Mouse (Mus musculus): ENCODE measurements around the gene 1700013F07Rik. TPM values are rescaled to one million over a fixed set of nuclear protein-coding genes. Genes with fewer than 3 reads are reported as not detected.

1700013F07Rik gene
- polyA plus RNA-seq, 1 experiment from 2014 or later, result not detected

DNA sequence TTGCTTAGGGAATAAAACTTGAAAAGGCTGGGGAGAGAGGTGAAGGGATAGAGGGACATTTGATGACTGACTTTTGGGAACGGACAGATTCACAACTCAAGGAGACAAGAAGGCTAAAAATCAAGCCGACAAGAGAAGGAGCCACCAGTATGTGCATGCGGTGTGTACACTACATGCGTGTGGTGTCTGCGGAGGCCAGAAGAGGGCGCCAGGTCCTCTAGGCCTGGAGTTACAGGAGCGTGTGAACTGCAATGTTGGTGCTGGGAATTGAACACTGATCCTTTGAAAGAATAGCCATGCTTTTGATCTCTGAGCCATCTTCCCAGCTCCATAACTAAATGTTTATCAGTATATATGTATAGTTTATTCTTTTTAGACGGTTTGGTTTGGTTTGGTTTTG is 5.5 kb upstream of the 1700013F07Rik start:
- Histone ChIP-seq H3K9ac (ENCODE audit: low read length) (no peak overlapping the region), H3K27ac (replicated peaks in 1 of 2; ENCODE audit: control insufficient read depth in 1 of 2, insufficient read depth in 1 of 2, low read depth in 2 of 2, low read length in 2 of 2) (no peak overlapping the region), H3K4me1 (ENCODE audit: control insufficient read depth in 2 of 2, insufficient read depth in 2 of 2, low read length in 2 of 2) (peaks cover 3 to 4% of the 10 kb centered on the region in 2 experiments; a peak in 2 of 4 replicates), H3K4me2 (ENCODE audit: low read length) (no peak overlapping the region), H3K9me3 (ENCODE audit: control insufficient read depth, low read length) (no peaks in the 10 kb centered on the region; the same call in 1 of the 2 replicates), H3K4me3 (ENCODE audit: control insufficient read depth in 1 of 2, insufficient read depth in 1 of 2, low read depth in 1 of 2, low read length in 2 of 2) (no peak overlapping the region), H3K27me3 (ENCODE audit: control insufficient read depth, insufficient read depth, low read length) (no peaks in the 10 kb centered on the region), H3K36me3 (ENCODE audit: control insufficient read depth, insufficient read depth, low read length) (no peaks in the 10 kb centered on the region)
- WGBS, result 87% methylated on average over 8 of the region's 8 CpGs
- no peak for ATAC-seq (ENCODE audit: insufficient number of reproducible peaks, insufficient read depth, low FRiP score, low read depth)

DNA sequence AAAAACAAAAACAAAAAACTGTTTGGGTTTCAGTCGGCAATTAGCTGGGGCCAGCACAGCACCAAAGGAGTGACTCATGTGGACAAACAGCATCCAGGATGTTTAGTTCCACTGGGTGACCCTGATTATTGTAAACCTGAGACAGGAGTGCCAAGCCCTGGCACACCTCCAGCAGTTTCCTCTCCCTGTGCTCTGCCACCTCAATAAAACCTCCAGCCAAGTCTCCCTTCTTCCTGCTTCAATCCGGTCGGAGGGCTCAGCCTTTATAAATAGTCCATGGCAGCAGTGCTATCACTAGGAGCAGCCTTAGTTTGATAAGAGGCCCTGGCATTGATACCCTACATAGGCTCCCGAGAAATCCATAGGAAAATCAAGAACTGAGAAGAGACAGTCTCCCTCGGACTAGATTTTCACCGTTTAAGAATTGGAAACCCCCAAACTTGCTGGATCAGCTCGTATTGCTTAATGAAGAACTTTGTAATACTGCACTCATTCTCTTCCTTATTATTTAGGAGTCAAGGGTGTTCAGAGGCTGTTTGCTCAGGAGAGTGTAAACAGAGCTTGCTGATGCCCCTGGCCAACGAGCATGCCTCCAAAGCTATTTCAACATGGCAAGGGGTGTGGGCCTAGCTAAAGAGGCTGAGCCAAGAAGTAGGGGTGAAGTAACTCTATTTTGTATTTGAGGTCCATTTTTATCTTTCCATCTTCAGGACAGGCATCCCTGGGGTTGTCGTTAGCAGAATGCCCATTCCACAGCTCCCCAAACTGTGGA is 650 bp upstream of the 1700013F07Rik start:
- no peaks in the 10 kb centered on the region for H3K36me3 ChIP-seq (ENCODE audit: control insufficient read depth, insufficient read depth, low read length)
- H3K4me2 ChIP-seq (ENCODE audit: low read length), result no peak overlapping the region
- H3K27me3 ChIP-seq (ENCODE audit: control insufficient read depth, insufficient read depth, low read length), result peaks cover 14% of the 10 kb centered on the region; the same call in 1 of the 2 replicates
- H3K27ac ChIP-seq (replicated peaks in 1 of 2; ENCODE audit: control insufficient read depth in 1 of 2, insufficient read depth in 1 of 2, low read depth in 2 of 2, low read length in 2 of 2), result no peak overlapping the region
- H3K4me3 ChIP-seq (ENCODE audit: control insufficient read depth in 1 of 2, insufficient read depth in 1 of 2, low read depth in 1 of 2, low read length in 2 of 2), result no peak overlapping the region
- H3K9ac ChIP-seq (ENCODE audit: low read length), result no peak overlapping the region
- no peak for ATAC-seq (ENCODE audit: insufficient number of reproducible peaks, insufficient read depth, low FRiP score, low read depth)
- H3K9me3 ChIP-seq (ENCODE audit: control insufficient read depth, low read length), result no peaks in the 10 kb centered on the region; the same call in 1 of the 2 replicates
- 42% methylated on average over 9 of the region's 9 CpGs for WGBS
- H3K4me1 ChIP-seq (ENCODE audit: control insufficient read depth in 2 of 2, insufficient read depth in 2 of 2, low read length in 2 of 2), result peaks cover 6 to 11% of the 10 kb centered on the region in 2 experiments; a peak in 3 of 4 replicates

GRCm38 (mm10) chr3:108535896-108536516 is 2.1 kb downstream of the 1700013F07Rik start:
- Histone ChIP-seq H3K27me3 (ENCODE audit: control insufficient read depth, insufficient read depth, low read length) (peaks cover 16% of the 10 kb centered on the region; the same call in 1 of the 2 replicates), H3K4me3 (ENCODE audit: control insufficient read depth in 1 of 2, insufficient read depth in 1 of 2, low read depth in 1 of 2, low read length in 2 of 2) (peak overlapping the region; percentile 32 to 42), H3K9ac (ENCODE audit: low read length) (peak overlapping the region; percentile 16; the same call in 1 of the 2 replicates), H3K36me3 (ENCODE audit: control insufficient read depth, insufficient read depth, low read length) (no peaks in the 10 kb centered on the region), H3K27ac (replicated peaks in 1 of 2; ENCODE audit: control insufficient read depth in 1 of 2, insufficient read depth in 1 of 2, low read depth in 2 of 2, low read length in 2 of 2) (no peak overlapping the region), H3K4me2 (ENCODE audit: low read length) (peak overlapping the region; percentile 59), H3K9me3 (ENCODE audit: control insufficient read depth, low read length) (no peaks in the 10 kb centered on the region), H3K4me1 (ENCODE audit: control insufficient read depth in 2 of 2, insufficient read depth in 2 of 2, low read length in 2 of 2) (peaks cover 6 to 11% of the 10 kb centered on the region in 2 experiments; a peak in 3 of 4 replicates)
- ATAC-seq (ENCODE audit: insufficient number of reproducible peaks, insufficient read depth, low FRiP score, low read depth), result no peak
- WGBS, result 4% methylated on average over 15 of the region's 15 CpGs

- H3K27me3 ChIP-seq (ENCODE audit: control insufficient read depth, insufficient read depth, low read length), result peaks cover 16% of the 10 kb centered on the region; the same call in 1 of the 2 replicates
- no peaks in the 10 kb centered on the region for H3K36me3 ChIP-seq (ENCODE audit: control insufficient read depth, insufficient read depth, low read length)
- WGBS, result 3% methylated on average over 34 of the region's 35 CpGs
- no peaks in the 10 kb centered on the region for H3K9me3 ChIP-seq (ENCODE audit: control insufficient read depth, low read length)
- ATAC-seq (ENCODE audit: insufficient number of reproducible peaks, insufficient read depth, low FRiP score, low read depth), result no peak
- H3K4me2 ChIP-seq (ENCODE audit: low read length), result peak within 1 kb of the TSS; percentile 59
- peak within 1 kb of the TSS; percentile 32 to 42 for H3K4me3 ChIP-seq (ENCODE audit: control insufficient read depth in 1 of 2, insufficient read depth in 1 of 2, low read depth in 1 of 2, low read length in 2 of 2)
- peak within 1 kb of the TSS; percentile 16; the same call in 1 of the 2 replicates for H3K9ac ChIP-seq (ENCODE audit: low read length)
- no peak within 1 kb of the TSS for H3K27ac ChIP-seq (replicated peaks in 1 of 2; ENCODE audit: control insufficient read depth in 1 of 2, insufficient read depth in 1 of 2, low read depth in 2 of 2, low read length in 2 of 2)
- peaks cover 6 to 11% of the 10 kb centered on the region in 2 experiments; a peak in 3 of 4 replicates for H3K4me1 ChIP-seq (ENCODE audit: control insufficient read depth in 2 of 2, insufficient read depth in 2 of 2, low read length in 2 of 2)
Measured at GRCm38 (mm10) chr3:108536517-108537260, 2.7 kb downstream of the 1700013F07Rik start, which contains the start of gene 5330417C22Rik. Gene 5330417C22Rik, minus strand, starts transcription at chr3:108536536.

DNA sequence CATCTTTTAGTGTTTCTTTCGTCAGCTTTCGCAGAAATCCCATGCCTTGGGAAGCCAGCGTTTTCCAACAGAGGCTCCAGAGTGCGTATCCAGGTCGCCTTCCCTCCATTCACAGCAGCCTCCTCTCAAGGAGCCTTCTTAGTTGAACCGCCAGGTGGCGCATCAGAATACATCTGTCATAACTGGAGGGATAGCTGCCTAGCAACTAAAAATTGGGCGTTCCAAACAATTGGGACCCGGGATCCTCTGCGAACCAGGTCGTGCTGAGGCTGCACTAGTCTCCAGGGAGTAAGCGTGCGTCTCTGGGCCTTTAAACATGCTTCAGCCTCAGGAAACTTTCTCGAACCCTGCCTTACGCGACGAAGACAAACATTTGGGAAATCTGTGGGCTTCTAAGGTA is 3.4 kb downstream of the 1700013F07Rik start:
- 4% methylated on average over 17 of the region's 17 CpGs for WGBS
- Histone ChIP-seq H3K4me2 (ENCODE audit: low read length) (peak overlapping the region; percentile 40), H3K9ac (ENCODE audit: low read length) (no peak overlapping the region), H3K27me3 (ENCODE audit: control insufficient read depth, insufficient read depth, low read length) (peaks cover 16% of the 10 kb centered on the region; the same call in 1 of the 2 replicates), H3K4me1 (ENCODE audit: control insufficient read depth in 2 of 2, insufficient read depth in 2 of 2, low read length in 2 of 2) (peaks cover 6 to 11% of the 10 kb centered on the region in 2 experiments; a peak in 3 of 4 replicates), H3K27ac (replicated peaks in 1 of 2; ENCODE audit: control insufficient read depth in 1 of 2, insufficient read depth in 1 of 2, low read depth in 2 of 2, low read length in 2 of 2) (no peak overlapping the region), H3K9me3 (ENCODE audit: control insufficient read depth, low read length) (no peaks in the 10 kb centered on the region), H3K4me3 (ENCODE audit: control insufficient read depth in 1 of 2, insufficient read depth in 1 of 2, low read depth in 1 of 2, low read length in 2 of 2) (peak overlapping the region in 1 of 2 experiments; percentile 2; a peak in 1 of 4 replicates), H3K36me3 (ENCODE audit: control insufficient read depth, insufficient read depth, low read length) (no peaks in the 10 kb centered on the region)
- peak; percentile 64; the same call in 1 of the 2 replicates for ATAC-seq (ENCODE audit: insufficient number of reproducible peaks, insufficient read depth, low FRiP score, low read depth)

- 0 out of 2 replicates have a peak, but pooled peaks cover 2% of the 10 kb centered on the region for H3K27me3 ChIP-seq (ENCODE audit: control insufficient read depth, insufficient read depth, low read length)
- no peak overlapping the region for H3K9ac ChIP-seq (ENCODE audit: low read length)
- no peak overlapping the region for H3K4me3 ChIP-seq (ENCODE audit: control insufficient read depth in 1 of 2, insufficient read depth in 1 of 2, low read depth in 1 of 2, low read length in 2 of 2)
- no peaks in the 10 kb centered on the region; a peak in 1 of 4 replicates for H3K4me1 ChIP-seq (ENCODE audit: control insufficient read depth in 2 of 2, insufficient read depth in 2 of 2, low read length in 2 of 2)
- no peak overlapping the region for H3K4me2 ChIP-seq (ENCODE audit: low read length)
- no peak for ATAC-seq (ENCODE audit: insufficient number of reproducible peaks, insufficient read depth, low FRiP score, low read depth)
- H3K27ac ChIP-seq (replicated peaks in 1 of 2; ENCODE audit: control insufficient read depth in 1 of 2, insufficient read depth in 1 of 2, low read depth in 2 of 2, low read length in 2 of 2), result no peak overlapping the region
- no peaks in the 10 kb centered on the region for H3K9me3 ChIP-seq (ENCODE audit: control insufficient read depth, low read length)
- WGBS, result 75% methylated on average over 11 of the region's 11 CpGs
- no peaks in the 10 kb centered on the region for H3K36me3 ChIP-seq (ENCODE audit: control insufficient read depth, insufficient read depth, low read length)
Measured at GRCm38 (mm10) chr3:108542299-108542698, 8.3 kb downstream of the 1700013F07Rik start.

- peaks cover 25% of the 10 kb centered on the region for H3K36me3 ChIP-seq (ENCODE audit: control insufficient read depth, insufficient read depth, low read length)
- H3K27me3 ChIP-seq (ENCODE audit: control insufficient read depth, insufficient read depth, low read length), result no peaks in the 10 kb centered on the region
- WGBS, result under 1% methylated on average over 36 of the region's 42 CpGs
- peak overlapping the region; percentile 92 for H3K4me2 ChIP-seq (ENCODE audit: low read length)
- H3K9ac ChIP-seq (ENCODE audit: low read length), result peak overlapping the region; percentile 99
- H3K4me3 ChIP-seq (ENCODE audit: control insufficient read depth in 1 of 2, insufficient read depth in 1 of 2, low read depth in 1 of 2, low read length in 2 of 2), result peak overlapping the region; percentile 60 to 93
- no peaks in the 10 kb centered on the region for H3K9me3 ChIP-seq (ENCODE audit: control insufficient read depth, low read length)
- H3K27ac ChIP-seq (replicated peaks in 1 of 2; ENCODE audit: control insufficient read depth in 1 of 2, insufficient read depth in 1 of 2, low read depth in 2 of 2, low read length in 2 of 2), result peak overlapping the region; percentile 23 to 86
- H3K4me1 ChIP-seq (ENCODE audit: control insufficient read depth in 2 of 2, insufficient read depth in 2 of 2, low read length in 2 of 2), result peaks cover 0 to 3% of the 10 kb centered on the region in 2 experiments; a peak in 1 of 4 replicates
- ATAC-seq (ENCODE audit: insufficient number of reproducible peaks, insufficient read depth, low FRiP score, low read depth), result peak; percentile 34
Measured at GRCm38 (mm10) chr3:108554111-108554561, 20.2 kb downstream of the 1700013F07Rik start.

All from heart, embryonic 14.5 days (tissue).